Mouse (Mus musculus) lung, postnatal 10 days (tissue): ENCODE results near the gene Bri3.

Experiments used
- DNase-seq: peaks from one replicate; pipeline ENCODE4 v3.0.0; 2021

Gene Bri3

GRCm38 (mm10) chr5:144243901-144244487 is at the start of gene Bri3:
Bri3 (plus strand) TSS chr5:144244437.
- DNase-seq = no peak

- DNase-seq = no peak
Measured at GRCm38 (mm10) chr5:144195567-144195966, 48.7 kb upstream of the Bri3 start.

- DNase-seq = no peak
Measured at GRCm38 (mm10) chr5:144200616-144201015, 43.6 kb upstream of the Bri3 start.

- DNase-seq = no peak
Measured at GRCm38 (mm10) chr5:144202430-144202829, 41.8 kb upstream of the Bri3 start.

GRCm38 (mm10) chr5:144203398-144203959 is 40.8 kb upstream of the Bri3 start:
- DNase-seq = no peak

GRCm38 (mm10) chr5:144204303-144204702 is 39.9 kb upstream of the Bri3 start:
- DNase-seq = no peak

- DNase-seq = no peak
Measured at GRCm38 (mm10) chr5:144204911-144205310, 39.3 kb upstream of the Bri3 start.

GRCm38 (mm10) chr5:144206069-144206468 is 38.2 kb upstream of the Bri3 start:
- DNase-seq = no peak

- DNase-seq = peak; percentile 52
Measured at GRCm38 (mm10) chr5:144207478-144207877, 36.8 kb upstream of the Bri3 start.

- DNase-seq = peak; percentile 77
Measured at GRCm38 (mm10) chr5:144214453-144214852, 29.8 kb upstream of the Bri3 start.

- DNase-seq = no peak
Measured at GRCm38 (mm10) chr5:144215992-144216391, 28.2 kb upstream of the Bri3 start.

GRCm38 (mm10) chr5:144218061-144218460 is 26.2 kb upstream of the Bri3 start:
- DNase-seq = no peak

- peak; percentile 64 for DNase-seq
Measured at GRCm38 (mm10) chr5:144219306-144219705, 24.9 kb upstream of the Bri3 start.

- no peak for DNase-seq
Measured at GRCm38 (mm10) chr5:144219936-144220335, 24.3 kb upstream of the Bri3 start.

- peak; percentile 68 for DNase-seq
Measured at GRCm38 (mm10) chr5:144221305-144221704, 22.9 kb upstream of the Bri3 start.

- peak; percentile 83 for DNase-seq
Measured at GRCm38 (mm10) chr5:144222811-144223502, 21.3 kb upstream of the Bri3 start.

- DNase-seq = peak; percentile 97
Measured at GRCm38 (mm10) chr5:144223503-144223862, 20.8 kb upstream of the Bri3 start, which contains the start of gene Tecpr1. Tecpr1 (minus strand) TSS chr5:144223615.

GRCm38 (mm10) chr5:144223899-144224816 is 20.1 kb upstream of the Bri3 start:
- no peak for DNase-seq

GRCm38 (mm10) chr5:144226220-144226619 is 18.0 kb upstream of the Bri3 start:
- DNase-seq = peak; percentile 1

- no peak for DNase-seq
Measured at GRCm38 (mm10) chr5:144230216-144230615, 14.0 kb upstream of the Bri3 start.

GRCm38 (mm10) chr5:144231410-144231809 is 12.8 kb upstream of the Bri3 start:
- peak; percentile 32 for DNase-seq

- no peak for DNase-seq
Measured at GRCm38 (mm10) chr5:144232531-144232930, 11.7 kb upstream of the Bri3 start.

- DNase-seq = no peak
Measured at GRCm38 (mm10) chr5:144234222-144234621, 10.0 kb upstream of the Bri3 start.
